Mouse (Mus musculus) heart, embryonic 15.5 days (tissue): Measurements from ENCODE around the gene Ddit4. TPM values are rescaled to one million over a fixed set of nuclear protein-coding genes. Genes with fewer than 3 reads are reported as not detected.
A peak's percentile ranks its signal among the peaks of the same experiment; 100 is the strongest.

Experiments used
- ATAC-seq: fragments of 200-750 bp; cut with Nextera tagmentation; replicated peaks from 2 replicates; pipeline ENCODE4 v1.8.0; 2017; ENCODE audit warnings: low read depth, moderate TSS enrichment; ENCODE audit not compliant: insufficient number of reproducible peaks, insufficient read depth, low FRiP score
- H3K27ac ChIP-seq: fragments of 300-500 bp; sonication (generic); 2 replicates; pipeline ENCODE4 v1.5.1; 2015; ENCODE audit warnings: mild to moderate bottlenecking, inconsistent platforms
- H3K27me3 ChIP-seq: fragments of 300-500 bp; sonication (generic); 2 replicates; pipeline ENCODE4 v1.6.1; 2015; ENCODE audit warnings: inconsistent platforms
- H3K36me3 ChIP-seq: fragments of 300-500 bp; sonication (generic); 2 replicates; pipeline ENCODE4 v1.6.1; 2015; ENCODE audit warnings: mild to moderate bottlenecking, inconsistent platforms
- H3K4me1 ChIP-seq: fragments of 300-500 bp; sonication (generic); replicated peaks from 2 replicates; pipeline ENCODE4 v1.6.1; 2015; ENCODE audit warnings: inconsistent platforms
- H3K4me2 ChIP-seq: fragments of 300-500 bp; sonication (generic); 2 replicates; pipeline ENCODE4 v1.6.1; 2015; ENCODE audit warnings: inconsistent platforms, mild to moderate bottlenecking, moderate library complexity
- H3K4me3 ChIP-seq: fragments of 300-500 bp; sonication (generic); 2 replicates; pipeline ENCODE4 v1.5.1; 2015; ENCODE audit warnings: mild to moderate bottlenecking, inconsistent platforms
- H3K9ac ChIP-seq: fragments of 300-500 bp; sonication (generic); 2 replicates; pipeline ENCODE4 v1.6.1; 2015; ENCODE audit warnings: mild to moderate bottlenecking, inconsistent platforms
- H3K9me3 ChIP-seq: fragments of 300-500 bp; sonication (generic); replicated peaks from 2 replicates; pipeline ENCODE4 v1.6.1; 2016; ENCODE audit warnings: inconsistent platforms
- WGBS: fragments of 180-500 bp; shearing (Covaris S2); methylation state at CpG from one replicate; pipeline ENCODE4 v1.1.7; 2015; ENCODE audit warnings: mixed read lengths; 5-methylcytosine and 5-hydroxymethylcytosine counted together
- polyA plus RNA-seq: library from polyadenylated mRNA; unstranded; fragments of >200 nt; fragmentation: Nextera tagmentation; extraction: Ambion mirVana; gene quantifications from 2 replicates; pipeline ENCODE4 v1.2.1, GENCODE M21; 2015

Ddit4 gene
- polyA plus RNA-seq, 1 experiment from 2014 or later: 22.7 TPM

DNA sequence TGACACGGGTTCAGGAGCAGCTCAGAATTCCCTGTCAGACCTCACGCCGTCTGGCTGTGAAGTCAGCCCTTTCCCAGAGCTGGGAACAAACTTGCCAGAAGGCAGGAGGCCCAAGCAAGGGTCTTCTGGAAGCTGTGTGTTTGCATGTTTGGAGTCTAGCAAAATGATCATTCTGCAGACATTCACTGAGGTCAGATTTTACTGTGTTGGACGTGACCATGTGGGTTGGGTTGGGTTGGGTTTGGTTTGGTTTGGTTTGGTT, 51.5 kb downstream of the Ddit4 start:
- Histone ChIP-seq H3K27me3 (no peaks in the 10 kb centered on the region), H3K4me1 (peaks cover 76% of the 10 kb centered on the region), H3K36me3 (peaks cover 26% of the 10 kb centered on the region), H3K4me3 (peak overlapping the region; percentile 8; the same call in 1 of the 2 replicates), H3K9me3 (no peaks in the 10 kb centered on the region), H3K9ac (peak overlapping the region; percentile 46), H3K4me2 (peak overlapping the region; percentile 48), H3K27ac (peak overlapping the region; percentile 96)
- 36% methylated on average over 4 of the region's 4 CpGs for WGBS
- no peak for ATAC-seq

Other genes with a start within 250 kb of the Ddit4 start
- gene Micu1, start 249.4 kb downstream of the Ddit4 start, polyA plus RNA-seq: 32.7 and 44.2 TPM in 2 replicates
- 17.8 and 23.3 TPM in 2 replicates for gene Dnajb12, start 72.3 kb downstream of the Ddit4 start, polyA plus RNA-seq
- gene Ascc1, start 51.0 kb upstream of the Ddit4 start, polyA plus RNA-seq: 36.1 and 40.6 TPM in 2 replicates
- 85.4 and 92.2 TPM in 2 replicates for gene Anapc16, start 51.3 kb upstream of the Ddit4 start, polyA plus RNA-seq
- 3.8 and 8.8 TPM in 2 replicates for gene Spock2, start 154.4 kb upstream of the Ddit4 start, polyA plus RNA-seq